Mouse (Mus musculus) limb, embryonic 10.5 days (tissue): ENCODE data around the gene Inpp5a. TPM values are rescaled to one million over a fixed set of nuclear protein-coding genes. Genes with fewer than 3 reads are reported as not detected.
"Not testable (repeated sequence)": the region's sequence is repeated elsewhere in the genome, so short reads cannot be mapped to it uniquely, and the experiment has no call there.

Experiments used
- DNase-seq: peaks from one replicate; pipeline ENCODE4 v3.0.0-alpha.2; 2017; ENCODE audit warnings: low spot score
- H3K27ac ChIP-seq: fragments of 300-500 bp; sonication (generic); 2 replicates; pipeline ENCODE4 v1.5.1; 2016; ENCODE audit warnings: mild to moderate bottlenecking
- H3K27me3 ChIP-seq: fragments of 300-500 bp; sonication (generic); 2 replicates; pipeline ENCODE4 v1.6.1; 2016; ENCODE audit warnings: low read depth, mild to moderate bottlenecking; ENCODE audit not compliant: poor library complexity, severe bottlenecking
- H3K36me3 ChIP-seq: fragments of 300-500 bp; sonication (generic); 2 replicates; pipeline ENCODE4 v1.6.1; 2016; ENCODE audit warnings: mild to moderate bottlenecking, moderate library complexity
- H3K4me1 ChIP-seq: fragments of 300-500 bp; sonication (generic); 2 replicates; pipeline ENCODE4 v1.6.1; 2016
- H3K4me3 ChIP-seq: fragments of 300-500 bp; sonication (generic); 2 replicates; pipeline ENCODE4 v1.5.1; 2016; ENCODE audit warnings: mild to moderate bottlenecking, moderate library complexity
- H3K9me3 ChIP-seq: fragments of 300-500 bp; sonication (generic); replicated peaks from 2 replicates; pipeline ENCODE4 v1.6.1; 2016; ENCODE audit warnings: mild to moderate bottlenecking
- WGBS: fragments of 180-500 bp; shearing (Covaris S2); methylation state at CpG from one replicate; pipeline ENCODE4 v1.1.7; 2016; 5-methylcytosine and 5-hydroxymethylcytosine counted together
- polyA plus RNA-seq: library from polyadenylated mRNA; unstranded; fragments of >200 nt; fragmentation: Nextera tagmentation; extraction: Ambion mirVana; gene quantifications from 2 replicates; pipeline ENCODE4 v1.2.1, GENCODE M21; 2016

The Inpp5a gene
- polyA plus RNA-seq, 1 experiment from 2014 or later: 17.3 TPM

- no peak overlapping the region for H3K27ac ChIP-seq
- no peak for DNase-seq
- H3K36me3 ChIP-seq: no peaks in the 10 kb centered on the region
- H3K27me3 ChIP-seq: no peaks in the 10 kb centered on the region
- H3K4me3 ChIP-seq: no peak overlapping the region
- H3K9me3 ChIP-seq: no peaks in the 10 kb centered on the region
- peaks cover 17% of the 10 kb centered on the region for H3K4me1 ChIP-seq
Observed at GRCm38 (mm10) chr7:139415616-139416225, 26.8 kb downstream of the Inpp5a start.

- Histone ChIP-seq H3K36me3 (no peaks in the 10 kb centered on the region), H3K4me3 (no peak overlapping the region), H3K9me3 (no peaks in the 10 kb centered on the region), H3K4me1 (peaks cover 17% of the 10 kb centered on the region), H3K27me3 (no peaks in the 10 kb centered on the region), H3K27ac (no peak overlapping the region)
- WGBS: 90% methylated on average over 1 of the region's 1 CpGs
- DNase-seq: no peak
Observed at GRCm38 (mm10) chr7:139418371-139418770, 29.5 kb downstream of the Inpp5a start.

GRCm38 (mm10) chr7:139422827-139423226, 33.9 kb downstream of the Inpp5a start:
- no peaks in the 10 kb centered on the region for H3K27me3 ChIP-seq
- 93% methylated on average over 6 of the region's 6 CpGs for WGBS
- H3K27ac ChIP-seq: no peak overlapping the region

GRCm38 (mm10) chr7:139434095-139434830, 45.4 kb downstream of the Inpp5a start:
- Histone ChIP-seq H3K36me3 (no peaks in the 10 kb centered on the region), H3K27ac (no peak overlapping the region), H3K4me1 (peaks cover 15% of the 10 kb centered on the region), H3K27me3 (no peaks in the 10 kb centered on the region), H3K4me3 (no peak overlapping the region), H3K9me3 (no peaks in the 10 kb centered on the region)
- WGBS: 90% methylated on average over 5 of the region's 5 CpGs
- DNase-seq: no peak

More at GRCm38 (mm10) chr7:139422827-139423226, 33.9 kb downstream of the Inpp5a start:
- H3K4me1 ChIP-seq: no peaks in the 10 kb centered on the region
- no peak overlapping the region for H3K4me3 ChIP-seq
- H3K36me3 ChIP-seq: peaks cover 7% of the 10 kb centered on the region
- no peak for DNase-seq
- H3K9me3 ChIP-seq: no peaks in the 10 kb centered on the region

- H3K27ac ChIP-seq, H3K4me3 ChIP-seq, H3K36me3 ChIP-seq, DNase-seq, H3K9me3 ChIP-seq, H3K27me3 ChIP-seq: not testable (repeated sequence)
- WGBS: 88% methylated on average over 2 of the region's 2 CpGs
- H3K4me1 ChIP-seq: peaks cover 15% of the 10 kb centered on the region
Observed at GRCm38 (mm10) chr7:139434931-139435330, 46.0 kb downstream of the Inpp5a start.

- no peak overlapping the region for H3K27ac ChIP-seq
- no peak for DNase-seq
- H3K27me3 ChIP-seq: no peaks in the 10 kb centered on the region
- H3K4me3 ChIP-seq: no peak overlapping the region
- H3K4me1 ChIP-seq: peaks cover 15% of the 10 kb centered on the region
- no peaks in the 10 kb centered on the region for H3K36me3 ChIP-seq
- no peaks in the 10 kb centered on the region for H3K9me3 ChIP-seq
Observed at GRCm38 (mm10) chr7:139435749-139436148, 46.8 kb downstream of the Inpp5a start.

- H3K9me3 ChIP-seq: no peaks in the 10 kb centered on the region
- DNase-seq: no peak
- H3K27ac ChIP-seq: no peak overlapping the region
- 91% methylated on average over 7 of the region's 7 CpGs for WGBS
- H3K4me3 ChIP-seq: no peak overlapping the region
- H3K27me3 ChIP-seq: no peaks in the 10 kb centered on the region
- H3K4me1 ChIP-seq: peaks cover 20% of the 10 kb centered on the region
- H3K36me3 ChIP-seq: no peaks in the 10 kb centered on the region
Observed at GRCm38 (mm10) chr7:139436951-139437350, 48.0 kb downstream of the Inpp5a start.

- Histone ChIP-seq H3K27me3 (no peaks in the 10 kb centered on the region), H3K27ac (no peak overlapping the region), H3K9me3 (no peaks in the 10 kb centered on the region), H3K4me1 (peaks cover 20% of the 10 kb centered on the region), H3K4me3 (no peak overlapping the region), H3K36me3 (no peaks in the 10 kb centered on the region)
- DNase-seq: no peak
- 84% methylated on average over 5 of the region's 5 CpGs for WGBS
Observed at GRCm38 (mm10) chr7:139437471-139437870, 48.6 kb downstream of the Inpp5a start.

- Histone ChIP-seq H3K36me3 (no peaks in the 10 kb centered on the region), H3K9me3 (no peaks in the 10 kb centered on the region), H3K27ac (no peak overlapping the region), H3K27me3 (no peaks in the 10 kb centered on the region), H3K4me1 (peaks cover 20% of the 10 kb centered on the region), H3K4me3 (no peak overlapping the region)
- 65% methylated on average over 9 of the region's 9 CpGs for WGBS
- no peak for DNase-seq
Observed at GRCm38 (mm10) chr7:139437926-139438600, 49.2 kb downstream of the Inpp5a start.

- peaks cover 20% of the 10 kb centered on the region for H3K4me1 ChIP-seq
Observed at GRCm38 (mm10) chr7:139438601-139438945, 49.7 kb downstream of the Inpp5a start.

GRCm38 (mm10) chr7:139439031-139439430, 50.1 kb downstream of the Inpp5a start:
- 74% methylated on average over 3 of the region's 3 CpGs for WGBS
- H3K9me3 ChIP-seq: no peaks in the 10 kb centered on the region
- no peak overlapping the region for H3K27ac ChIP-seq
- no peaks in the 10 kb centered on the region for H3K36me3 ChIP-seq
- peaks cover 21% of the 10 kb centered on the region for H3K4me1 ChIP-seq
- no peak for DNase-seq
- H3K4me3 ChIP-seq: no peak overlapping the region
- no peaks in the 10 kb centered on the region for H3K27me3 ChIP-seq

More at GRCm38 (mm10) chr7:139438601-139438945, 49.7 kb downstream of the Inpp5a start:
- H3K36me3 ChIP-seq: no peaks in the 10 kb centered on the region
- H3K27ac ChIP-seq: no peak overlapping the region
- H3K9me3 ChIP-seq: no peaks in the 10 kb centered on the region
- H3K4me3 ChIP-seq: no peak overlapping the region
- no peaks in the 10 kb centered on the region for H3K27me3 ChIP-seq
- no peak for DNase-seq
- WGBS: 78% methylated on average over 4 of the region's 4 CpGs

GRCm38 (mm10) chr7:139439922-139440895, 51.3 kb downstream of the Inpp5a start:
- no peak for DNase-seq
- H3K27me3 ChIP-seq: no peaks in the 10 kb centered on the region
- H3K4me1 ChIP-seq: peaks cover 28% of the 10 kb centered on the region
- no peaks in the 10 kb centered on the region for H3K36me3 ChIP-seq
- WGBS: 85% methylated on average over 6 of the region's 6 CpGs
- no peak overlapping the region for H3K27ac ChIP-seq
- H3K4me3 ChIP-seq: no peak overlapping the region
- H3K9me3 ChIP-seq: no peaks in the 10 kb centered on the region
